Mouse (Mus musculus) megakaryocyte-erythroid progenitor cell, adult 5-6 weeks (primary cell): ENCODE results near the gene Trim25. TPM values are rescaled to one million over a fixed set of nuclear protein-coding genes. Genes with fewer than 3 reads are reported as not detected.
"Not testable (repeated sequence)": the region's sequence is repeated elsewhere in the genome, so short reads cannot be mapped to it uniquely, and the experiment has no call there.

Source experiments
- ATAC-seq: replicated peaks from 2 replicates; pipeline ENCODE4 v1.8.0; 2016; ENCODE audit warnings: mild to moderate bottlenecking, inconsistent platforms; ENCODE audit not compliant: severe bottlenecking, poor library complexity, low FRiP score, low TSS enrichment
- total RNA-seq, 2 experiments: library from RNA; stranded (forward) in 1 of 2; stranded (reverse) in 1 of 2; fragments of 200-1000, 215-1000 nt in 1 of 2; fragments of >200 nt in 1 of 2; fragmentation: Nextera tagmentation in 1 of 2; gene quantifications; 2 replicates each; pipeline ENCODE4 v1.2.3; 2014 to 2017

The Trim25 gene
- total RNA-seq, 2 experiments from 2014 or later: 30.7 to 49.4 TPM

GRCm38 (mm10) chr11:89020681-89021305 is 21.6 kb downstream of the Trim25 start:
- ATAC-seq: no peak

GRCm38 (mm10) chr11:89021687-89022086 is 22.5 kb downstream of the Trim25 start:
- ATAC-seq: no peak

GRCm38 (mm10) chr11:89022120-89022731 is 23.1 kb downstream of the Trim25 start:
- ATAC-seq: no peak

GRCm38 (mm10) chr11:89023477-89023876 is 24.3 kb downstream of the Trim25 start:
- ATAC-seq: no peak

GRCm38 (mm10) chr11:89024181-89024881 is 25.2 kb downstream of the Trim25 start:
- no peak for ATAC-seq

GRCm38 (mm10) chr11:89025603-89026002 is 26.4 kb downstream of the Trim25 start:
- ATAC-seq: no peak

DNA sequence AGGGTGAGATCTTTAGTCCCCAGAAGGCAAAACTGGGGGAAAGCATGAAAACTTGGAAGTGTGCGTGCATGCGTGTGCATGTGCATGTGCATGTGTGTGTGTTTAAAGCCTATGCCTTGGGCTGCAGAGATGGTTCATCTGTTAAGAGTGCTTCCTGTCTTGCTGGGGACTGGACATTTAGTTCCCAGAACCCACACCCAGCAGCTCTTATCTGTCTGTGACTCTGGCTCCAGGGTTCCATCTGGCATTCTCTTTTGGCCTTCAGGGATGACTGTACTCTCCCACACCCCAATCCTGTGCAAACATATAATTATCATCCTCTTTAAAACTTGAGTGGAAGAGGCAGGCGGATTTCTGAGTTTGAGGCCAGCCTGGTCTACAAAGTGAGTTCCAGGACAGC is 26.9 kb downstream of the Trim25 start:
- ATAC-seq: no peak

DNA sequence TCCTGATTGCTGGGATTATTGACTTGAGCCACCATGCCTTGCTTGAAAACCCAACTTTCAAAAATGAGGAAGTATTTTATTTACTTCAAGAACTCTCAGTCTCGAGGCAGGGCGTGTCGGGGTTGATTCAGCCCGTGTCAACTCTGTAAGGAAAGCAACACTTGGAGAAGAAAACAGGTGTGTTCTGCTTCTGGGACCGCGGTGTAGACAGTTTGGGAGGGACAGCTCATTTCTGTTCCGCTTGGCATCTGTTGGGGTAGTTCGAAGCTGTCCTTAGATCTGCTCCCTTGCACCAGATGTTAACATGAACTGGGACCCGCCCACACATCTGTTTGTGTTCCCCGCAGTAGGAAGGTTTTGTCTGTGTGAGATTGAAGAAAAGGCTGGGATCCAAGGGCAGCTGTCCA is 28.8 kb downstream of the Trim25 start:
- peak; percentile 51 for ATAC-seq

DNA sequence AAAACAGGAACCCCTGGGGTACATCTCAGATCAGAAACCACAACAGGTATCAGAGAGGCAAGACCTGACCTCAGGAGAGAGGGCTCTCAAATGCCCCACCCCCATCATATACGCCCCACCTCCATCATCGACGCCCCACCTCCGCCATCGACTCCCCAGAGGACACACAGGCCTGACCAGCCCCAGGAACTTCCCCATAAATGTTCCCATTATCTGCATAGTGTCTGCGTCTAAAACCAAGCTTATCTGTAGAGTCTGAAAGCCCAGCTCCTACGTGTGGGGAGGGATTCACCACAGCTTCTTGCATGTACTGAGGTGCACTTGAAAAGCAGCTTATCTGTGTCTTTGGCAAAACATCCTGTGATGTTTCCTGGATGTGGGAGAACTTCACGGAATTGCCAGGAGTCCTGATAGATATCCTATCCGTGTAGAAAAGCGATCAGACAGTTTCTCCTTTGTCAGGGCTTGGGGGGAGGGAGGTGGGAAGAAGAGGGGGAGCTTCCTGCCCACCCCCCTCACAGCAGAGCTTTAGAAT is 29.8 kb downstream of the Trim25 start:
- ATAC-seq: peak; percentile 87

DNA sequence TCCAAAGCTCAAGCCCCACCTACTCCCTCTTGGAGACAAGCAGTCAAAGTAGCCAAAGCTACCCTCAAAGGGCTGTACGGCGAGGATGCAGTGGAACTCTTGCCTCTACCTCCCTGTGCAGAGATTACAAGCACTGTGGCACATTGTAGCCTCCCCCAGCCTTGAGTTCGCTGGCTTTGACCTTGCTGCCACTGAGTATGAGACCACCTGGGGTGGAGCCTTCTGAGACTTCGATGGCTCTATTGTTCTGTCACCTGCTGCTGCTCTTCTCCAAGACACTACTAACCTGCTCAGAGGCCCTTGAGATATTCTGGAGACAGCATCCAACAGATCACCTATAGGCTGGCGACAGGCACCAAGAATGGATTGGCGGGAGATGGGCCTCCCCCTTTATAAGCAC is 31.4 kb downstream of the Trim25 start:
- ATAC-seq: no peak

DNA sequence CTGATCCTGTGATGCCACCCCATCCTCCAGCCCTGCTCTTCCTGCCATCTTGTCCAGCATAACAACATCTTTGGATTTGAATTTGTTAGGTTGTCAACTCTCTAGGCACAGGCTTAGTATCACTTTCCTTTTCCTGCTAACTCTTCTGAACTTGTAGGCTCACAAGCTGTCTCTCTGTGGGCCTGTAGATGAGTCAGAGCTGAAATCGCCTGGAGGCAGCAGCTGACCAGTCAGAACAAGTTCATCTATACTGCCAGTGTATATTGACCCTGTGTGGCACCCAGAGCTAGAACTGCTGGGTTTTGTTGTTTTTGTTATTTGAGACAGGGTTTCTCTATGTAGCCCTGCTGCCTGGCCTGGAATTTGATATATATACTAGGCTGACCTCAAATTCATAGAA is 32.0 kb downstream of the Trim25 start:
- no peak for ATAC-seq

GRCm38 (mm10) chr11:89034592-89034991 is 35.4 kb downstream of the Trim25 start:
- ATAC-seq: no peak

- ATAC-seq: no peak
These were observed 36.4 kb downstream of the Trim25 start for GRCm38 (mm10) chr11:89035552-89035951.

DNA sequence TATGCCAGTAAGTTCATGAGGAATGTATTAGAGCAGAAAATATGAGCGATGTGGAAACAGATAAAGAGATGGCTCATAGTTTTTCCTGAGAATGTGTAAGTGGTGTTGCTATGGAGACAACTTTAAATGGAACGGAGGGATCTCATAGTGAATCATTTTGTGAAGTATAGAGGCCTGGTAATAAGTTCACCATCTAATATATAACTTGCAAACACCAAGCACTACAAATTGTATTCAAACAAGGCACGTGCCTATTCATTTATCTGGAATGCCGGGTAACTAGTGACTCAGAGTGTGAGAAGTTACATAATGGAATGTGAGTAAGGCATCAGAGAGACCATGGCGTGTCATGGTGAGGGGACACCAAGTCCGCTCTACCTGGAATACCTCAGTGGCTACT is 39.3 kb downstream of the Trim25 start:
- no peak for ATAC-seq

GRCm38 (mm10) chr11:89039325-89039724 is 40.1 kb downstream of the Trim25 start:
- ATAC-seq: peak; percentile 87

GRCm38 (mm10) chr11:89041073-89041472 is 41.9 kb downstream of the Trim25 start:
- ATAC-seq: not testable (repeated sequence)

GRCm38 (mm10) chr11:89043046-89043445 is 43.9 kb downstream of the Trim25 start:
- no peak for ATAC-seq

DNA sequence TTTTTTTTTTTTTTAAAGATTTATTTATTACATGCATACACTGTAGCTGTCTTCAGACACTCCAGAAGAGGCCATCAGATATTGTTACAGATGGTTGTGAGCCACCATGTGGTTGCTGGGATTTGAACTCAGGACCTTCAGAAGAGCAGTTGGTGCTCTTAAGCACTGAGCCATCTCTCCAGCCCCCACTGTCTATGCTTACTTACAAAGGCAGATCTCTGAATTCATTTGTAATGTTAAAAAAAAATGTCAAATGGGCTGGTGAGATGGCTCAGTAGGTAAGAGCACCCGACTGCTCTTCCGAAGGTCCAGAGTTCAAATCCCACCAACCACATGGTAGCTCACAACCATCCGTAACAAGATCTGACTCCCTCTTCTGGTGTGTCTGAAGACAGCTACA is 46.3 kb downstream of the Trim25 start:
- ATAC-seq: not testable (repeated sequence)

DNA sequence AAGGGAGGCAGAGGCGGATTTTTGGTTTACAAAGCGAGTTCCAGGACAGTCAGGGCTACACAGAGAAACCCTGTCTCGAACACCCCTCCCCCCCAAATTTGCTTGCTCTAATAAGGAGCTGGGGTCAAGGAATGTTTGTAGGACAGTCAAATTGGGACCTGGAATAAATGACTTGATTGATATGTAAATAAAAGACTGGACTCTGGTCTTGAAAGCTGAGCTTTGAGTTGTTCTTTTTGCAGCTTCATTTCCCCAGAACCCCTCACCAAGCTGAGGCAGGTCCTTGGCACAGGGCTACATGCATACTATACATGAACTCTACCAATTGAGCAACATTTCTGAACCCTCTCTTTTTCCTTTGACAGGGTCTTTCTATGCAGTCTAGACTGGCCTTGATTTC is 46.8 kb downstream of the Trim25 start:
- ATAC-seq: no peak

GRCm38 (mm10) chr11:89051767-89052166 is 52.6 kb downstream of the Trim25 start:
- ATAC-seq: no peak
